Mouse (Mus musculus) kidney, adult 9 months (tissue): ENCODE measurements around the gene Prss56.

Experiments used
- DNase-seq: peaks from one replicate; pipeline ENCODE4 v3.0.0; 2022

The Prss56 gene

DNA sequence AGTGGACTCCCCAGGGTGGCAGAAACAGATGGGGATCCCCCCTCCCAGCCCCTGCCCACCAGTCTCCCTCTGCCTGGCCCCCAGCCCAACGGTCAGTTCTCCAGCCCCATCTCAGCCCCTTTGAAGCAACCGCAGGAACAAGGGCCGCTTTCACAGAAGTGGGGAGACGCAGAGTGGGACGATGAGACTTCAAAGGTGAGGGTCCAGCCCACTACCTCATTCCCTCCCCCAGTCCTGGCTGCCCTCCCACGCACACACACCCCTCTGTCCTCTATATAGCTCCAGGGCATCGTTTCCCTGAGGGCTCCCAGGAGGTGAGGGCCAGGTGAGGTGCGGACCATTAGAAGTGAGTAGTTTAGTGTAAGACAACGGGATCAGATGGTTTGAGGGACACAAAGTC lies at the start of gene Prss56:
Gene Prss56 (plus strand): TSS at position 301 of the 400 bp plus-strand sequence.
- no peak for DNase-seq

DNA sequence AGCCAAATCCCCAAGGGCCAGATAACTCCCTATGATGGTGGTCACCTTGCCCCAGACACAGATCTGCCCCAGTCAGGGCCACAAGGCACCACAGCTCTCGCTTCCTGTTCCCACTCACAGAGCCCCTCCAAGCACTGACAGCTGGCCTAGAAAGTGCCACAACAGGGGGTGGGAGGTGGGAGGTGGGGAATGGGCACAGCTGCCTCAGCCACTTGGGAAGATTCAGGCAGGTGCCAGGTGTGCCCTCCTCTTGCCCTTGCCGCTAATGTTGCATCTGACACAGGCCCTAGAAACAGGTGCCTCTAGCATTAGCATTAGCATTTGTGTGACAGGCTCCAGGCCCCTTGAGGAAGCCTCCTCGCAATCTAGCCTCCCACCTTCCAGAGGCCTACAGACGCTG lies 41.6 kb upstream of the Prss56 start:
- DNase-seq = no peak

DNA sequence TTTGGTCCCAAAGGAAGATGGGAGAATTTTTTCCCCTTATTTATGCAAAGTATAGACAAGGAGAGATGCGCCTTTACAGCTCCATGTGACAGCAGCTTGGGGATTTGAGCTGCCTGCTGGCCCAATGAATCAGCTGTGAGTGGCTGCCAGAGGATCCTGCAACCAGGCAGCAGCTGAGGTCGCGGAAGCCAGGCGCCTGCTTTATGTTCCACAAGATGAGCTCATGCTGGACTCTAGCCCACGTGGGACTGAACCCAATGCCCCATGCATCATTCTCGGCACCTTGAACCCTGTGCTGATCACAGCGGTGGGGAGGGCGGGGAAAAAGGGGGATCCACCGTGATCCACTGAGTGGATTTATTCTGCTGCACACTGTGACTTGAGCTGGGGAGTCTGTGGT lies 40.7 kb upstream of the Prss56 start:
- no peak for DNase-seq

DNA sequence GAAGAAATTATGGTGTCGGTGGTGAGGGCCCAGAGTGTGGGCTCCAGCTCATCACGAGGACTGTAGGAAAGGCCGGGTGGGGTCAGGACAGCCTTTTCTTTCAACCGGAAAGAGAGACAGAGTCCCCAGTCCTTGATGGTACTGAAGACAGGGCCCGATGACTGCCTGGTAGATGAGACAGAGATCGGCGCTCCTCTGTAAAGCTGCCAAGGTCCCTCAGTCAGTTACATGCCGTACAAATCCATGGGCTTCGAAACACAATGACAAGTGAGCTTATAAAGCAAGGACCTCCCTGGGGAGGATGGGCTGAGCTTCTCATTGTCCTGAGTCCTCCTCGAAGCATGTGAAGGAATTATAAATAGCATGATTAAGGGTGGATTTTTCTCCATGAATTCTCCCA lies 40.0 kb upstream of the Prss56 start:
- no peak for DNase-seq

DNA sequence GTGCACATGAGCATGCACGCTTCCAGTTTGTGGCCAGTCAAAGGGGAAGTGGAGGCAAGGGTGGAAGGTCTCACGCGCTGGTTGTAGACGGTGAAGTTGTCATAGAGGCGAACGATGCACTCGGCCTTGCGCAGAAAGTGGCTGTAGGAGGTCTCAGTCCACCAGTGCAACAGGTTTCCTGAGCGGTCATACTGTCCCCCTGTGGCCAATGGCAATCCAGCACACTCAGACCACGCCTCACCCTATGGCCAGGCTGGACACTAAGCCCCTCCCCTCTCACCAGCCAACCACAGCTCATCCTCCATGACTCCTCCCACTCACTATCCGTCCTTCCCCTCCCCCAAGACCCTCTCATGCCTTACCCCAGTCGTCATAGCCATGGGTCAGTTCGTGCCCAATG lies 33.7 kb upstream of the Prss56 start:
- DNase-seq = no peak

DNA sequence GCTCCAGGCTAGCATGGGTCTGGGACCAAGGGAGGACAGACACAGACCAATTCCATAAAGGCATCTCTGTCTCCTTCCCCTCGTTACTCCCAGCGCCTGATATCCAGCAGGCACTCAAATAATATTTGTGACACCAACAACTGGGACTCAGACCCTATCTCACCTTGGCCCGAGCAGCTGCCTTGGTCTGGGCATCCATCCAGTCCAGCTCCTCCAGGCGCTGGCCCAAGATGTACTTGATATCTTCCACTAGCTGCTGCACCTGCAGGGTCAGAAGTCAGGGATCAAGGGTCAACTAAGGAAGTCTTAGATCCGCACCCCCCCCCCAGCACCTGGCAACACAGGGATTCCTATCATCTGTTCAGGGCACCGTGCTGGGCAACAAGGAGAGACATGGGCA lies 31.8 kb upstream of the Prss56 start:
- DNase-seq = no peak

DNA sequence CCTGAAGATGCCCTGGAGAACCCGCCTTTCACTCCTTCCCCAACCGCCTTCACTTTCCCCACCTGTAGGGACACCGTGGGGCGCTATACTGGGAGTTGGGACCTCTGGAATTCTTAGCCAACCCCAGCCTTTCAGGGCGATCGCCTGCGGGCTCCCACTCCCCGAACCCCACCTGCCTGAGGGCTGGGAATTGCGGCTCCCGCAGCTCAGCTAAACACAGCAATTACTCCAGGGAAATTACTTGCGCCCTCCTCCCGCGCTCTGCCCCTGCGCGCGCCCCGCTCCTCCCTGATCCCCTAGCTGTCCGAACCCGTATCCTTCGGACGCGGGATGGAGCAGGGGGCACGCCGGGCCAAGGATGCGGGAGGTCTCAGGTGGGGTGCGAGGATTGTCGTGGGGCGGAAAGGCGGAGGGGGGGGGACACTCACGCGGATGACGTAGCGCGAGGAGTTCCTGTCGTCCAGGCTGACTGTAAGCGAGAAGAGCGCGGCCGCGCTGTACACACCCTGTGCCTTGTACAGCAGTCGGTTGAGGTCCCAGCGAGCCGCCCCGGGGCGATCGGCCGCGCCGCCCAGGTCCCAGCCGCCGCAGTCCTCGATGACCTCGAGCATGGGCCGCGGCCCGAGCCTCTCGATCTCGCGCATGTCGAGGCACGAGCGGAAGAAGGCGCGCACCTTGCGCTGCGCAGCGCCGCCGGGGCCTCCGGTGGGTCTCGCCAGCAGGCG lies 29.2 kb upstream of the Prss56 start:
- DNase-seq = no peak

DNA sequence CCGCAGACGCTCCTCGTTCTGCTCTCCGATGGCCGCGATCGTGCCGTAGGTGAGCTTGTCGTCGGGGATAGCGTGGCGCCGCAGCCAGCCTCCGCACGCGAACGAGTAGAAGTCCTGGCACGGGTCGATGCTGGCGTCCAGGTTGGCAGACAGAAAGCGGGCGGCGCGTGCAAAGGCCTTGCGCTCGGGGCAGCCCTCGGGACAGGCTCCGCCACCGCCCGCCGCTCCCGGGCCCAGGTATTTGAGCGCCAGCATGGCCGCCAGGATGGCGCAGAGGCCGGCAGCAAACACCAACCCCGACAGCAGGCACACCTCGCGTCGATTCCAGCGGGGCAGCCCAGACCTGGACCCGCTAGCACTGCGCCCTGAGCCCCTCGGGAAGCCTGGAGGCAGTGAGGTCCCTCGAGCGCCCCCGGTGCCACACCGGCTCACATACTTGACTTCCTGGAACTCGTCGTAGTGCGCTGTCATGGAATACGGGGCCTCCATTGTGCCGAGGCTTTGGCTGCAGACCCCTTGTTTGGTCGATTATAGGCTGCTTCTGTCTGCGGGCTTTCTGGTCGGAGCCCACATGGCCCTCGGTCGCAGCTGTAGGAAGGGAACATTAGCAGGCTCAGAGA lies 28.5 kb upstream of the Prss56 start:
- DNase-seq = no peak

DNA sequence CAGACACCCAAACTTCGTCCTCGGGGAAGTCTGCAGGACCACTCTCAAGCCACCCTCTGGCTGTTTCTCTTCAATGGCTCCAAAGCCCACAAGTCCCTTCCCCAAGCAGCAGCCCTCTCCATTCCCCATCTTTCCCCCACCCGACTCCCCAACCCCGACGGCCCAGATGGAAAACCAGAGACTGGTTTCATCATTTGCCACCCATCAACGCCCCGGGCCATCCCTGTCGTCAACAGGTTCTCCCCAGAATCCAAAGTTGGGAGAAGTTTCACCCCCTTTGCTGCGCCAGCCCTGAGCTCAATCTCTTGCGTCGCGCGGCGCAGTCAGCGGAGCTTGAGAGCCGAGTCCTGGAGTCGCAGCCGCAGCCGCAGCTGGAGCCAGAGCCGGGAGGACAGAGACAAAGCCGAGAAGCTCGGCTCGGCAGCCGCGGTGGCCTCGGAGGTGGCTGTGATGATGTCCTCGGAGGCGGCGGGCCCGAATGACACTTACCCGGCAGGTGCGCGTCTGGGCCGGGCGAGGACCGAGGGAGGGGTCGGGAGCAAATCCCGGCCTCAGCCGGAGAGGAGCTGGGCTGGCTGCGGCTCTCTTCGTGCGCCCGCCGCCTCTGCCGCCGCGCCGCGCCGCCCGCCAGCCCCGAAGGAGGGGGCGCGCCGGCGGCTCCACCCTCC lies 27.4 kb upstream of the Prss56 start:
- no peak for DNase-seq

DNA sequence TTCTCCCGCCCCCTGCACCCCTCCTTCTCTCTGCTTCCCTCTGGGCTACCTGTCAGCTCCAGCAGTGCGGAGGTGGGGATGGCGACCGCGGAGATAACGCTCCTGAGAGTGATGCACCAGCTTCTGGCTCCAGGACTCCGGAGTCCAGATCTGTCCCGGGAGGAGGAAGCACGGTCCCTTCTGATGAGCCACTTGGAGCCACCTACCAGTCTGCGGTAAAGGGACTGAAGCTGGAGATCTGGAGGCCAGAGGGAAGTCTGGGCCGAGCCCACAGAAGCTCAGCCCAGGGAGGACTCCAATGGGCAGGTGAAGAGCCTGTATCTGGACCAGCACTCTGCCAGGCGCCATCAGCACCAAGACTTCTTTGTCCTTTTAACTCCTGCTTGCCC lies 26.9 kb upstream of the Prss56 start, which contains the start of gene Ecel1:
Gene Ecel1 (minus strand): TSS at position 323 of the 389 bp plus-strand sequence.
- DNase-seq = no peak

DNA sequence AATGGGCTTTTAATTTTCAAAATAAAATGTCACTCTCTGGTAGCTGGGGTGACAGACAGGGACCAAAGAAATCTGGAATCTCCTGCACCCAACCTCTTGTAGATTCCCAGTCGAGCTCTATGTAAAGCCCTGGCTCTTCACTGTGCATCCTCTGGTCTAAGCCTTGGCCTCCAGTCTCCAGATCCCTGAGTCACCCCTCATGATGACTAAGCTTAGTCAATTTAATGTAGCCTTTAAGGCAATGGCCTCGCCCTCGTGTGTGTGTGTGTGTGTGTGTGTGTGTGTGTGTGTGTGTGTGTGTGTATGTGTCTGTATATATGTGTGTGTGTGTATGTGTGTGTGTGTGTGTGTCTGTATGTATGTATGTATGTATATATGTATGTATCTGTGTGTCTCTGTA lies 23.7 kb upstream of the Prss56 start:
- DNase-seq = no peak

DNA sequence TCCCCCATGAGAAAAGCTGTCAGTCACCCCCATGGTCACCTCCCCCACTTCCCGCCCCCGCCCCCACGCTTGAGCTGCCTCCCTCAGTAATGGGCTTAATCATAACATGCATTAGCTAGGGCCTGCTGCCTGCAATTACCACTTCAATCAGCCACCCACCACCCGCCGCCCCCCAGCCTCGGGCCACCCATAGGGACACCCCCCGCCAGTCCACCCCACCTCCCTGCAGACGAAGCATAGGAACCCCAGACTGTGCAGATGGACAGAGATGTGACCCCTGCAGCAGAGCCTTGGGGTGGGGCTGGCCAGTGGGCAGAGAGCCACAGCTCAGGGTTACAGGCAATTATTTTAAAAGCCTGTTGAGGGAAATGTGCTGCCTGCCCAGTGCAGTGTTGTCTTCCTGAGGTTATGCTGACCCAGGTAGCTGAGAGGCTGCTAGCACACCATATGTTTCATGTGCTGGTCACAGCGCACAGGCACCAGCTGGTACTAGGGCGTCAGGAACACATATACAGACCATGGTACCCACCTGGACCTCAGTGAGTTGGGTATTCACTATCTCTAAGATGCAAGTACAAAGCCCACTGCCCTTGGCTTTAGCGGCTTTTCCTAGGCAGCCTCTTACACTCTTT lies 18.8 kb upstream of the Prss56 start:
- no peak for DNase-seq

DNA sequence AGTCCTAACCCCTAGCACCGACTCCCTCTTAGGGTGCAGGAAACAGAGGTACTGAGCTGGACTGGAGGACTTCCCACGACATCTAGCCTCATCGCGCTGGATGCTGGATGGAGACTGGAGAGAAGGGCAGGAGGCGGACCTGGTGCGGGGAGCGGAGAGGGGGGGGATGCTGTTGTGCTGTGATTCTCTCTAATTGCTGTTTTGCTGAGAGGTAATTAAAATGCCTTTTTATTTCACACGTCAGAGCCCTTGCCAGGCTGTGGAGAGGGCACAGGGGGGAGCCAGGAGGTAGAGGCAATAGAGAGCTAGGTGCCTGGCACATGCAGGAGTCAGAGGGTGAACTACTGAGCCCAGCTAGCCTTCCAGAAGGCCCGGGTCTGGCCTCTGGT lies 18.3 kb upstream of the Prss56 start:
- no peak for DNase-seq

DNA sequence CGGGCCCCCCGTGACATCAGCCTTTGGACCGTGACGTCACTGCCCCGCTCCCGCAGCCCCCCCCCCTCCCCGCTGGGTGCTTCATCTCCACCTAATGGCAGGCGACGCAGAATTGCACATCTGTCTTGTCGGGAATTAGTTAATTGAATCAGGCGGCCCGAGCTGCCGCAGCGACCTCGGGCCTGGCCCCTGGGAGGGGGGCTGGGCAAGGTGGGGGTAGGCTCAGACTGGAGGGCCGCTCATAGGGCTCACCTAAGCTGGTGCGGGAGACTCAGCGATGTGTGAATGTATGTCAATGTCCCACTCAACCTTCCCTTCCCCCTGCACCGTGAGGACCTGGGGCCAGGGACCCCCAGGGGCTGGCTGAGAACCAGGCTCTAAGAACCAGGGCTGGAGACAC lies 12.7 kb upstream of the Prss56 start:
- DNase-seq = no peak

DNA sequence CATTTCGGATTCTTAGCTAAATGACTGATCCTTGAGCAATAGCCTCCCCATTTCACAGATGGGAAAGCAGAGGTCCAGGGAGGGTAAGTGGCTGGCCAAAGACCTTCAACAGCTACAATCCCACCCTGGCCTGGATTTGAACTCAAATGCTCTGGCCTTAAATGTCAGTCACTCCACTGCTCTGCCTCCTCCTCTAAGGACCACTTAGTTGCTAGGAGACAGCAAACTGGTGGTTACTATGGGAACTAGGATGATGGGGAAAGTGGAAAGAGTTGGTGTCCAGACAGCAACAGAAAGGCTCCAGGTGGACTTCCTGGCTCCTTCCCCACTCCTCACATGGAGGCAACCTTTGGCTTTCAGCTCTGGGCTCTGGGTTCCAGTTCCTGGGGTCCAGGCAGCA lies 11.8 kb upstream of the Prss56 start:
- no peak for DNase-seq

DNA sequence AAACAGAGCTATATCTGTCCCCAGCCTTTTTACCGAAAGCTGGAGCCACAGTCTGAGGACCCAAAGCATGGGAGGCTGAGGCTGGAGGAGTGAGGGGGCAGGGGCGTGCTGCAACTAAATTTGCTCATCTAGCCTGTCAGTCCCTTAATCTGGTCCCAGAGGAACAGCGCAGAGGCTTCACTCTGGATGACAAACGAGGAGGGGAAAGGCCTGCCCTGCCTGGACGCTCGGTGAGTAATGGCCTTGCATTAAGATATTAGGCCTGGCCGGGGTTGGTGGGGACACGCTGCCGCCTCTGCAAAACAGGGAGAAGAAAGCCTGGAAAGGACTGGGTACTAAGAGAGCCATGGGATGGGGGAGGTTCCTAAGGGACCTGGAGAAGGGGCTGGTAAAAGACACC lies 10.8 kb upstream of the Prss56 start:
- no peak for DNase-seq

DNA sequence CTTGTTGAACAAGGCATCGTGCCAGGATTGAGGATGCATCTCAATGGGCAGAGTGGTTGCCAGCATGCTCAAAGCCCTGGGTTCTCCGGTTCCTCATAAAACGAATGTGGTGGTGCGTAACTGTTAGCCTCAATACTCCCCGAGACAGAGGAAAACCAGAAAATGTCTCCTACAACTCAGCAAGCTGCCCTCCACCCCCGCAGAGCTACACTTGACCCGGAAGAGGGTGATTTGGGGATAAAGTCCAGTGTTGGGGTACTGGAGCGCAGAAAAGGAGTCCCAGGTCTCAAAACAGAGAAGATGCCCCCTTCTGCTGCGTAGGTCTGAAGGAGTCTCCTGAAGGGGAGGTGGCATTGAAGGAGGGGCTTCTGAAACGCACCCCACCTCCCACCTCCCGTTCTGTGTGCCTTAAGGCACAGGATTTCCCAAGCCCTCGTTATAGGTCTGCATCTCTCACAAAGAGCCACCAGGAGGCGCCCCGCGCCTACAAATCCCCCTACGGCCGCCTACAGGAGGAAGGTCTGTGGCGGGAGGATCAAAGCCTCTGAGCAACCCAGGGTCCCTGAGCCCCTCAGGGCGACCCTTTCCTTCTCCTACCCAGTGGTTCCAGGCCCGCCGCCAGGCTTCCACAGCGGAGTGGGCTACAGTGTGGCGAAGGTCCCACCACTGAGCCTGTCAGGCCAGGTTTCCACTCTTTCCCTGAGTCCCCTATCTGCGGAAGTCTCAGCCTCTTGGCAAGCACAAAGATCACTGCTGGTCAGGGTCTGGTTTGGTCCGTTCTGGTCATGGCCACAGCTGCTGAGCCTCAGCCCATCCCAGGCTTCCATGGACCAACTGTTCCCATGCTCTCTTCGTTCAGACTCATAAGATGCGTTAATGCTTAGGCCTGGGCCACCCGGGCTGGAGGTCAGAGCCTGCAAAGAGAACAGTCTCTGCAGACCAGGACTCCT lies 8.8 kb upstream of the Prss56 start:
- peak; percentile 73 for DNase-seq

DNA sequence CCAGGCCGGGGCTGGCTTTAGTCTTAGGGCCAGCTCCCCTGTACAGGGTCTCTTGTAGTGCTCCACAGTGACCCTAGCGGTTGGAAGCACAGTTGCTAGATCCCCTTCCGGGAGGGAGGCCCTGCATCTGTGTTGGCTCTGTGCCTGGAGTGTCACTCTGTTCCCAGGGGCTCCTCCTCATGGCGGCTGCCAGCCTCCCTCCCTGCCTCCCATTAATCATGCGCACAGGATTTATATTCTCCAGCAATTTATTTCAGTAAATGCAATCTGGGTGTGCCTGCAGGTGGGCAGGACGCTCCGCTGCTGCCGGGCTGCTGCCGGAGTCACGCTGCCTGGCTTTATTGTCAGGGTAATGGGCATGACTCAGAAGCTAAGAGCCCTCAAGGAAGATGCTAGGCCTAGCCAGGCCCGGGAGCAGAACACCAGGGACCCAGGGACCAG lies 7.2 kb upstream of the Prss56 start:
- DNase-seq = no peak

DNA sequence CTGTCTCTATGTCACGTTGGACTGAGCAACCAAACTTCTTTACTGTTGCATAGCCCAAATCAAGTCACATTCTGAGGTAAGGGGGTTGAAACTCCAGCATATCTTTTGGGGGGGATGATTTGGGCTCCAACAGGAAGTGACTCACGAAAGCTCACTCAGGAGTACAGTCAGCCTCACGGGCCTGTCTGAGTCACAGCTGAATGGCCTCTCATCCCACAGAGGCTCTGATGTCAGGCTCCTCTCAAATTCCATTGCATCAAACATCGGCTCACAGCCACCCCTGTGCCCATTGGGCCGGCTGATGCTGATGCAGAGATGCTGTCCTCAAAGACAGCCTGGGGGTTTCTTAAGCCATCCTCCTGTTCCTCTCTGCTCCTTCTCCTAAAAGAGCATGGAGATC lies 2.2 kb upstream of the Prss56 start:
- DNase-seq = no peak

DNA sequence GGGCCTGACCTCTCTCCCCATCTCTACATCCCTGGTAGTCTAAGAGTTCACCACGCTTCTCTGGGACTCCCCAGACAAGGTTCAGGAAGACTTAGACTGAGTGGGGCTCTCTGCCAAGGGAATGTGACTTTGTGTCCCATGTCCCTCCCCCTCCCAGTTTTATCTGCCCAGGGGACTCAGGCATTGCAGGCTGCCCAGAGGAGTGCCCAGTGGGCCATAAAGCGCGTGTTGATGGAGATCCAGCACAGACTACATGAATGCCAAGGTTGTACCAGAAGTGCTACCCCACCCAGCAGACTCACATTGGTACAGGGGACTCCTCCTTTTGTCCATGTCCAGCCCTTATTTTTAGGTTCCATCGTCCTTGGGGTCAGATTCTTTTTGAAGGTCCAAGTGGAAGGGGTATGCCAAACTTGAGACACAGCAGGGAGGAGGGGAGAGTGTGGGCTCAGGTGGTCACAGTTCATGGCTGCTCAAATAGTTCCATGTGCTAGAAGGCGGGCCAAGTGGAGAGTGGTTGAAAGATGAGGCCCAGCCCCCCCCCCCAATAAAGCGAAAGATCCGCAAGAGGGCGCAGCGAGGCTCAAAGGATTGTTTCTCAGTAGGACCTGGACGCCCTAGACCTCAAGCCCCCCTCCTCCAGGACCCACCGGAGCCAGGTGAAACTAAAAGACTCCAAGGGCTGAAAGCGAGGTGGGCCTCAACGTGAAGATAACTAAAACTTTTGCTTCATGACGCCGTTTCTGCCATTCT lies 1.1 kb downstream of the Prss56 start:
- DNase-seq = no peak

DNA sequence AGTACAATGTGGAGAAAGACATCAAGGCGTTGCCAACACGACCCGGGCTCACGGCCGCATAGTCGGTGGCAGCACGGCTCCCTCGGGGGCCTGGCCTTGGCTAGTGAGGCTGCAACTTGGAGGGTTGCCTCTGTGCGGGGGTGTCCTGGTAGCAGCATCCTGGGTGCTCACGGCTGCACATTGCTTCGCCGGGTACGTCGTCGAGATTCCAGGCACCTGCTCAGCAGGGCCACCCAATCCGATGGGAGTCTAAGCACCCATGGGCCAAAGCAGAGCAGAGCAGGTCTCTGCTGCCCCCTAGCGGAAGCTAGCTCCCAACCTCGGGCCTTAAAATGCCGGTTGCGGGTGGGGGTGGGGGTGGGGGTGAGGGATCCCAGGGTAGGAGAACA lies 1.6 kb downstream of the Prss56 start:
- peak; percentile 79 for DNase-seq

DNA sequence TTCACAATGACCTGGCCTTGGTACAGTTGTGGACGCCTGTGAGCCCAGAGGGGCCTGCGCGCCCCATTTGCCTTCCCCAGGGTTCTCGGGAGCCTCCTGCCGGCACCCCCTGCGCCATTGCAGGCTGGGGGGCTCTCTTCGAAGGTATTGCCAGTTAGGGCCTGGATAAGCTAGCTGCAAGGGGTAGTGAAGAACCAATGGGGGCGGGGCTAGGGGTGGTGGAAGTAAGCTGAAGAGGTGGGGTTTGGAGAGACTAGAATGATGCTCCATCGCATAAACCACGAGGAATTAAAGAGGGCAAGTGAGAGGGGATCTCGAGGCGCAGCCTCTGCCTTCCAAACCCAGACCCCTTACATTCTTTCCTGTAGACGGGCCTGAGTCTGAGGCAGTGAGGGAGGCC lies 2.4 kb downstream of the Prss56 start:
- no peak for DNase-seq
